Mouse (Mus musculus): ENCODE measurements around the gene Dgat2. TPM values are rescaled to one million over a fixed set of nuclear protein-coding genes. Genes with fewer than 3 reads are reported as not detected.

The Dgat2 gene
- polyA plus RNA-seq, 1 experiment from 2014 or later = 20.3 TPM

DNA sequence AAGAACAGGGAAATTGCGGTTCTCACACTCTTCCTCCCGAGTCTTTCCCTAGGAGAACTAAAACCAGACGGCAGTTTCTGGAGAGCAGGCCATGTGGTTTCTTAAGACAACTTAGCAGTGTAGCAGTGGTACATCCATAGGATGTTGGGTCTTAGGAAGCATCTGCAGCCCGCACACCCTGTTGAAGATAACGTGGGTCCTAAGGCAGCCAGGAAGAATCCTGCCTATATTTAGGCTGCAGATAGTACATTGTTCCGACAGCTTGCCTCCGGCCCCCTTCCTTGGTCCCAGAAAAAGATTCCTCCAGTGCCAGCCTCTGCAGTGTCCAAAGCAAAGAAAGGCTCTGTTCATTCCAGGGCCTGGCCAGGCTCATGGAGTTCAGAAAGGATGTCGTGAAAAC lies 16.4 kb downstream of the Dgat2 start:
- H3K4me3 ChIP-seq (ENCODE audit: low read depth, low read length) = no peak overlapping the region
- no peak overlapping the region for H3K4me2 ChIP-seq (replicated peaks; ENCODE audit: low read depth, low read length)
- no peak for ATAC-seq (ENCODE audit: insufficient number of reproducible peaks, insufficient read depth, low FRiP score, low read depth)
- no peak overlapping the region for H3K9ac ChIP-seq (replicated peaks; ENCODE audit: low read depth, low read length)
- 77% methylated on average over 8 of the region's 8 CpGs for WGBS
- no peak overlapping the region for H3K27ac ChIP-seq (ENCODE audit: low read length)
- no peaks in the 10 kb centered on the region for H3K27me3 ChIP-seq (ENCODE audit: control insufficient read depth, insufficient read depth, low read length)
- H3K36me3 ChIP-seq (ENCODE audit: control insufficient read depth, insufficient read depth, low read length) = no peaks in the 10 kb centered on the region
- peaks cover 4% of the 10 kb centered on the region; the same call in 1 of the 2 replicates for H3K4me1 ChIP-seq (ENCODE audit: control insufficient read depth, insufficient read depth, low read length)
- no peaks in the 10 kb centered on the region for H3K9me3 ChIP-seq (ENCODE audit: control insufficient read depth, low read depth, low read length)

DNA sequence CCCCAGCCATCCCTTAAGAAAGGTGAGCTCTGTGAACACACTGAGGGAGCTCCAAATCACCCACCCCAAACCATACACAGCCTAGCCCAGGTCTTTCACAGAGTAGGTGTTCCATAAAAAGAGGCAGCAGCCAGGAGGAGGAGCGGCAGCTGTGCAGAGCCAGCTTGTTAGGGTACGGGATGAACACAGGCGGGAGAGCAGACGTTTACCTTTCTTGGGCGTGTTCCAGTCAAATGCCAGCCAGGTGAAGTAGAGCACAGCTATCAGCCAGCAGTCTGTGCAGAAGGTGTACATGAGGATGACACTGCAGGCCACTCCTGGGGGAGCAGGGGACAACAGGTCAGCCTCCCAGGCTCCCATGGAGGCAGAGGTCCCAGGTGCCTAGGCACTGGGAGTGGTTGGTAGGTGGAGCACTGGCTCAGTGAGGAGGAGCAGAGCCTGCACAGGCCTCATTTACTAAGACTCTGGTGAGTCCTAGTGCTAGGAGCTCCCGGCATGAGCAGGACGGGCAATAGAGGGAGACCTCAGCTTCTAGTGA lies 17.6 kb downstream of the Dgat2 start:
- Histone ChIP-seq H3K9me3 (ENCODE audit: control insufficient read depth, low read depth, low read length) (no peaks in the 10 kb centered on the region), H3K4me3 (ENCODE audit: low read depth, low read length) (no peak overlapping the region), H3K9ac (replicated peaks; ENCODE audit: low read depth, low read length) (no peak overlapping the region), H3K27me3 (ENCODE audit: control insufficient read depth, insufficient read depth, low read length) (no peaks in the 10 kb centered on the region), H3K27ac (ENCODE audit: low read length) (no peak overlapping the region), H3K4me1 (ENCODE audit: control insufficient read depth, insufficient read depth, low read length) (peaks cover 4% of the 10 kb centered on the region; the same call in 1 of the 2 replicates), H3K4me2 (replicated peaks; ENCODE audit: low read depth, low read length) (no peak overlapping the region), H3K36me3 (ENCODE audit: control insufficient read depth, insufficient read depth, low read length) (no peaks in the 10 kb centered on the region)
- 57% methylated on average over 7 of the region's 7 CpGs for WGBS
- ATAC-seq (ENCODE audit: insufficient number of reproducible peaks, insufficient read depth, low FRiP score, low read depth) = no peak

DNA sequence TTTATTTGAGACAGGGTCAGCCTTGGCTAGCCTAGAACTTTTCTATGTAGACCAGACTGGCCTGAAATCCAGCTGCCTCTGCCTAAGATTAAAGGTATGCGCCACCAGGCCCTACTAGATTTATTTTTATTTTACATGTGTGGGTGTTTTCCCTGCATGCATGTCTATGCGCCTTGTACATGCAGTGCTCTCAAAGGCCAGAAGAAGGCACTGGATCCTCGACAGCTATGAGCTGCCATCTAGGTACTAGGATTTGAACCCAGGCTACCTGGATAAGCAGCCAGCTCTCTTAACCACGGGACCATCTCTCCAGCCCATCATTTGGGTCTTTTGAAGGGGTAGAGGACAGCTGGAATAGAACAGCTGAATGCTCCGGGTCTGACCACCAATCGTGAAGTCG lies 20.1 kb downstream of the Dgat2 start:
- WGBS = 91% methylated on average over 7 of the region's 7 CpGs
- Histone ChIP-seq H3K4me2 (replicated peaks; ENCODE audit: low read depth, low read length) (no peak overlapping the region), H3K36me3 (ENCODE audit: control insufficient read depth, insufficient read depth, low read length) (no peaks in the 10 kb centered on the region), H3K27ac (ENCODE audit: low read length) (no peak overlapping the region), H3K4me1 (ENCODE audit: control insufficient read depth, insufficient read depth, low read length) (peaks cover 4% of the 10 kb centered on the region; the same call in 1 of the 2 replicates), H3K27me3 (ENCODE audit: control insufficient read depth, insufficient read depth, low read length) (no peaks in the 10 kb centered on the region), H3K4me3 (ENCODE audit: low read depth, low read length) (no peak overlapping the region), H3K9me3 (ENCODE audit: control insufficient read depth, low read depth, low read length) (no peaks in the 10 kb centered on the region), H3K9ac (replicated peaks; ENCODE audit: low read depth, low read length) (no peak overlapping the region)
- no peak for ATAC-seq (ENCODE audit: insufficient number of reproducible peaks, insufficient read depth, low FRiP score, low read depth)

DNA sequence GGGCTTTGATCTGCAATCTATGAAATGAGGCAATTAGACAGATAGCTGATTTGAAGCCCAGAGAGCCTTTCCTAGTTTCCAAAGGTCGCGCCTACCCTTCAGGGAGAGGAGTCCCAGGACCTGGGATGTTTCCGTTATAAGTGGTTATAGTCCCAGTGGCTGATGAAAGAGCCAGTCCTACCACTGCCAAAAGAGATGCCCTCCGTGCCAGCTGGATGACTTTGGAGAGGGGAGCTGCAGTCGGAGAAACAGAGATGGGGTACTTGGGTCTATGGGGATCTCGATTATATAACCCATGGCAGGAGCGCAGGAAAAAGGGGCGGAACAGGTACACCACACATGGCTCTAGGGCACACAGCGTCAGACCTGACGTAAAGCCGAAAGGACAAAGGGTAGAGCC lies 20.6 kb downstream of the Dgat2 start:
- Histone ChIP-seq H3K27me3 (ENCODE audit: control insufficient read depth, insufficient read depth, low read length) (no peaks in the 10 kb centered on the region), H3K27ac (ENCODE audit: low read length) (no peak overlapping the region), H3K9me3 (ENCODE audit: control insufficient read depth, low read depth, low read length) (no peaks in the 10 kb centered on the region), H3K9ac (replicated peaks; ENCODE audit: low read depth, low read length) (no peak overlapping the region), H3K36me3 (ENCODE audit: control insufficient read depth, insufficient read depth, low read length) (no peaks in the 10 kb centered on the region), H3K4me3 (ENCODE audit: low read depth, low read length) (no peak overlapping the region), H3K4me2 (replicated peaks; ENCODE audit: low read depth, low read length) (no peak overlapping the region), H3K4me1 (ENCODE audit: control insufficient read depth, insufficient read depth, low read length) (peaks cover 4% of the 10 kb centered on the region; the same call in 1 of the 2 replicates)
- WGBS = 88% methylated on average over 11 of the region's 11 CpGs
- no peak for ATAC-seq (ENCODE audit: insufficient number of reproducible peaks, insufficient read depth, low FRiP score, low read depth)

DNA sequence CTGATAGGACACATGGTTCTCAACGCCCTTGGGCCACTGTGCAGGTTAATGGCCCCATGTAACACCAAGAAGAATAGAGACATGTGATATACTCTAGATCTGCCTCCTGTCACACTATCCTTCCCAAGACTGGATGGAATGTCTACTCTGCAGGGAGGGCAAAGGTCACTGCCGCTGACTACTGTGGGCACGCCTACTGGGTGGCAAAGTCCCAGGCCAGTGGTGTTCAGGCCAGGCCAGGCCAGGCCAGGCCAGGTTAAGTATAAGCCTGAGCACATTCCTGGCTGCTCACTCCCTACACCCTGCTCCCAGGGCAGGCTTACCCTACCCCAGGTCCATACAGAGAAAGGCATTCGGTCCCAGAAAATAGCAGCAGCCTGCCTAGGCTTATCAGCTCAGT lies 21.0 kb downstream of the Dgat2 start:
- no peak for ATAC-seq (ENCODE audit: insufficient number of reproducible peaks, insufficient read depth, low FRiP score, low read depth)
- Histone ChIP-seq H3K9me3 (ENCODE audit: control insufficient read depth, low read depth, low read length) (no peaks in the 10 kb centered on the region), H3K36me3 (ENCODE audit: control insufficient read depth, insufficient read depth, low read length) (no peaks in the 10 kb centered on the region), H3K27me3 (ENCODE audit: control insufficient read depth, insufficient read depth, low read length) (no peaks in the 10 kb centered on the region), H3K4me1 (ENCODE audit: control insufficient read depth, insufficient read depth, low read length) (peaks cover 4% of the 10 kb centered on the region; the same call in 1 of the 2 replicates), H3K27ac (ENCODE audit: low read length) (no peak overlapping the region), H3K9ac (replicated peaks; ENCODE audit: low read depth, low read length) (no peak overlapping the region), H3K4me2 (replicated peaks; ENCODE audit: low read depth, low read length) (no peak overlapping the region), H3K4me3 (ENCODE audit: low read depth, low read length) (no peak overlapping the region)
- WGBS = 35% methylated on average over 4 of the region's 4 CpGs

DNA sequence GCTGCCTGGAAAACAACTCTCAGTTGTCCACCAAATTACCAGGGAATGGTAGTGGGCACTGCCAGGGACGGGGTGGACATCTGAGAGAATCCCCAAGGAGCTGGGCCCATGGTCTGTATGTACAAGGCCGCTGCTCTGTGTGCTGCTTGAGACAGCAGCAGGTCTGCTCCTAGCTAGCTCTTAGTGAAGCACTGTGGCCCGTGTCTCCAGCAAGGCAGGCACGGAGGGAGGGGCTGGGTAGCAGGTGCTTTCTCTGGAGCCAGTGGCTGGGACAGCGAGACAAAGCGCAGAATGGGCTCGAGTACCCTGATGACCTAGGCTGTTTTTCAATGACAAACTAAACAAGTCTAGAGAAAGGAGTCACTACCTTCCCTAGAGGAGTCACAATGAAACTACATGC lies 21.5 kb downstream of the Dgat2 start:
- H3K9ac ChIP-seq (replicated peaks; ENCODE audit: low read depth, low read length) = no peak overlapping the region
- H3K36me3 ChIP-seq (ENCODE audit: control insufficient read depth, insufficient read depth, low read length) = no peaks in the 10 kb centered on the region
- ATAC-seq (ENCODE audit: insufficient number of reproducible peaks, insufficient read depth, low FRiP score, low read depth) = no peak
- H3K9me3 ChIP-seq (ENCODE audit: control insufficient read depth, low read depth, low read length) = no peaks in the 10 kb centered on the region
- H3K27ac ChIP-seq (ENCODE audit: low read length) = no peak overlapping the region
- H3K4me1 ChIP-seq (ENCODE audit: control insufficient read depth, insufficient read depth, low read length) = peaks cover 8% of the 10 kb centered on the region
- no peak overlapping the region for H3K4me2 ChIP-seq (replicated peaks; ENCODE audit: low read depth, low read length)
- no peaks in the 10 kb centered on the region for H3K27me3 ChIP-seq (ENCODE audit: control insufficient read depth, insufficient read depth, low read length)
- 77% methylated on average over 7 of the region's 7 CpGs for WGBS
- H3K4me3 ChIP-seq (ENCODE audit: low read depth, low read length) = no peak overlapping the region

DNA sequence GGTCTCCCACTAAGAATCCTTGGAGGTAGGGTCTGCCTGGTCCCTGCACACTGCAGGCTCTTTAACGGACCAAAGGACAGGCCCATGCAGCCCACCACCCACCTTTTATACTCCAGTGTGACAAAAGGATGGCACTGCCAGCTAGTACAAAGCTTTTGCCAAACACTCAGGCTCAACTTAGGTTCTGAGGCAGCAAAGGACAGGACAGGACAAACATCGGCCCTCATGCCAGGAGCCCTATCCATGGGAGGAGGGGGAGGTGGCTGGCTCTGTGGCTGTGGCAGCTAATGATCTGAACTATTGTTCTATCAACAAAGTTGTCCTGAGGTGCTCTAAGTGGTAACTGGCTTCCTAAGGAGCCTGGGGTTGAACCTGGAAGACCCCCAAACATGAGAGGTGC lies 23.1 kb downstream of the Dgat2 start:
- no peak overlapping the region for H3K4me2 ChIP-seq (replicated peaks; ENCODE audit: low read depth, low read length)
- ATAC-seq (ENCODE audit: insufficient number of reproducible peaks, insufficient read depth, low FRiP score, low read depth) = no peak
- no peak overlapping the region for H3K4me3 ChIP-seq (ENCODE audit: low read depth, low read length)
- H3K36me3 ChIP-seq (ENCODE audit: control insufficient read depth, insufficient read depth, low read length) = no peaks in the 10 kb centered on the region
- H3K9me3 ChIP-seq (ENCODE audit: control insufficient read depth, low read depth, low read length) = no peaks in the 10 kb centered on the region
- no peak overlapping the region for H3K9ac ChIP-seq (replicated peaks; ENCODE audit: low read depth, low read length)
- peaks cover 17% of the 10 kb centered on the region for H3K4me1 ChIP-seq (ENCODE audit: control insufficient read depth, insufficient read depth, low read length)
- WGBS = 94% methylated on average over 2 of the region's 2 CpGs
- no peaks in the 10 kb centered on the region for H3K27me3 ChIP-seq (ENCODE audit: control insufficient read depth, insufficient read depth, low read length)
- H3K27ac ChIP-seq (ENCODE audit: low read length) = no peak overlapping the region

DNA sequence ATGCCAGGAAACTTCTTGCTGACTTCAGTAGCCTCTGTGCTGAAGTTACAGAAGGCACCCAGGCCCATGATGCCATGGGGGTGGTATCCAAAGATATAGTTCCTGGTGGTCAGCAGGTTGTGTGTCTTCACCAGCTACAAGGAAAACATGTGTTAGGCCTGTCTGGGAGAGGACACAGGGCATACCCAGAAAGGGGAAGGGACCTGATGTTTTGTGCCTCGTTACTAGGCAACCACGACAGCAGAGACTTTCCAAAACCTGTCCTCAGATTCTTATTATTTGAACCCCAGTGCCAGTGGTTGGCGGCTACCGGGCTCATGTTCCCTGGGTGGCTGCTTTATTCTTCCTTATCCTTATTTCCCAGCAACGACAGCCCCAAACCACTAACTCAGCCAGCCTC lies 23.6 kb downstream of the Dgat2 start:
- Histone ChIP-seq H3K27ac (ENCODE audit: low read length) (no peak overlapping the region), H3K4me1 (ENCODE audit: control insufficient read depth, insufficient read depth, low read length) (peaks cover 17% of the 10 kb centered on the region), H3K9ac (replicated peaks; ENCODE audit: low read depth, low read length) (no peak overlapping the region), H3K4me3 (ENCODE audit: low read depth, low read length) (no peak overlapping the region), H3K36me3 (ENCODE audit: control insufficient read depth, insufficient read depth, low read length) (no peaks in the 10 kb centered on the region), H3K9me3 (ENCODE audit: control insufficient read depth, low read depth, low read length) (no peaks in the 10 kb centered on the region), H3K4me2 (replicated peaks; ENCODE audit: low read depth, low read length) (no peak overlapping the region), H3K27me3 (ENCODE audit: control insufficient read depth, insufficient read depth, low read length) (no peaks in the 10 kb centered on the region)
- ATAC-seq (ENCODE audit: insufficient number of reproducible peaks, insufficient read depth, low FRiP score, low read depth) = no peak
- WGBS = 73% methylated on average over 5 of the region's 5 CpGs

DNA sequence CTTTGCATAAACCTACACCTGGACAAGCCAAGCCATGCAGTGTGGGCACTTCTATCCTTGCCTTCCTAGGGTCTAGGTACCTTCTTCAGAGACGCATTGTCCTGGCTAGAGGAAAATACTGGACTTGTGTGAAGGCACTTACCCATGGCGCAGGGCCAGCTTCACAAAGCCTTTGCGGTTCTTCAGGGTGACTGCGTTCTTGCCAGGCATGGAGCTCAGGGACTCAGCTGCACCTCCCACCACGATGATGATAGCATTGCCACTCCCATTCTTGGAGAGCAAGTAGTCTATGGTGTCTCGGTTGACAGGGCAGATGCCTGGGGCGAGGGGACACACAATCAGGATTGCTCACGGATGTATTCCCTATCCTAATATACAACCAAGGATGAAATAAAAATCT lies 24.5 kb downstream of the Dgat2 start:
- H3K4me1 ChIP-seq (ENCODE audit: control insufficient read depth, insufficient read depth, low read length) = peaks cover 13% of the 10 kb centered on the region
- no peak overlapping the region for H3K4me3 ChIP-seq (ENCODE audit: low read depth, low read length)
- 86% methylated on average over 8 of the region's 8 CpGs for WGBS
- no peak for ATAC-seq (ENCODE audit: insufficient number of reproducible peaks, insufficient read depth, low FRiP score, low read depth)
- H3K27ac ChIP-seq (ENCODE audit: low read length) = no peak overlapping the region
- H3K36me3 ChIP-seq (ENCODE audit: control insufficient read depth, insufficient read depth, low read length) = no peaks in the 10 kb centered on the region
- no peaks in the 10 kb centered on the region for H3K9me3 ChIP-seq (ENCODE audit: control insufficient read depth, low read depth, low read length)
- no peaks in the 10 kb centered on the region for H3K27me3 ChIP-seq (ENCODE audit: control insufficient read depth, insufficient read depth, low read length)
- no peak overlapping the region for H3K9ac ChIP-seq (replicated peaks; ENCODE audit: low read depth, low read length)
- H3K4me2 ChIP-seq (replicated peaks; ENCODE audit: low read depth, low read length) = no peak overlapping the region

All from stomach, embryonic 14.5 days (tissue).